Mouse (Mus musculus) liver, embryonic 13.5 days (tissue): ENCODE results near the gene Nobox. TPM values are rescaled to one million over a fixed set of nuclear protein-coding genes. Genes with fewer than 3 reads are reported as not detected.

Experiments used
- ATAC-seq: fragments of 200-750 bp; cut with Nextera tagmentation; 2 replicates; pipeline ENCODE4 v1.8.0; 2017; ENCODE audit warnings: low read depth, mild to moderate bottlenecking, moderate number of reproducible peaks, moderate library complexity
- DNase-seq: peaks from one replicate; pipeline ENCODE4 v3.0.0; 2022
- H3K27ac ChIP-seq: fragments of 300-500 bp; sonication (generic); 2 replicates; pipeline ENCODE4 v1.5.1; 2015; ENCODE audit warnings: moderate library complexity, mild to moderate bottlenecking, inconsistent platforms
- H3K27me3 ChIP-seq: fragments of 300-500 bp; sonication (generic); 2 replicates; pipeline ENCODE4 v1.6.1; 2015; ENCODE audit warnings: mild to moderate bottlenecking, inconsistent platforms
- H3K36me3 ChIP-seq: fragments of 300-500 bp; sonication (generic); 2 replicates; pipeline ENCODE4 v1.6.1; 2015; ENCODE audit warnings: mild to moderate bottlenecking, inconsistent platforms
- H3K4me1 ChIP-seq: fragments of 300-500 bp; sonication (generic); replicated peaks from 2 replicates; pipeline ENCODE4 v1.6.1; 2015; ENCODE audit warnings: inconsistent platforms
- H3K4me2 ChIP-seq: fragments of 300-500 bp; sonication (generic); 2 replicates; pipeline ENCODE4 v1.6.1; 2015; ENCODE audit warnings: inconsistent platforms, mild to moderate bottlenecking, moderate library complexity
- H3K4me3 ChIP-seq: fragments of 300-500 bp; sonication (generic); replicated peaks from 2 replicates; pipeline ENCODE4 v1.5.1; 2015; ENCODE audit warnings: mild to moderate bottlenecking, inconsistent platforms
- H3K9ac ChIP-seq: fragments of 300-500 bp; sonication (generic); 2 replicates; pipeline ENCODE4 v1.6.1; 2015; ENCODE audit warnings: mild to moderate bottlenecking, inconsistent platforms
- H3K9me3 ChIP-seq: fragments of 300-500 bp; sonication (generic); replicated peaks from 2 replicates; pipeline ENCODE4 v1.6.1; 2016; ENCODE audit warnings: inconsistent platforms
- WGBS: fragments of 180-500 bp; shearing (Covaris S2); methylation state at CpG from one replicate; pipeline ENCODE4 v1.1.7; 2015; ENCODE audit not compliant: insufficient replicate concordance; 5-methylcytosine and 5-hydroxymethylcytosine counted together
- polyA plus RNA-seq: library from polyadenylated mRNA; unstranded; fragments of >200 nt; fragmentation: Nextera tagmentation; extraction: Ambion mirVana; gene quantifications from 2 replicates; pipeline ENCODE4 v1.2.1, GENCODE M21; 2015

The Nobox gene
- polyA plus RNA-seq, 1 experiment from 2014 or later: not detected

- no peaks in the 10 kb centered on the region for H3K27me3 ChIP-seq
- no peak overlapping the region for H3K9ac ChIP-seq
- no peak overlapping the region for H3K4me3 ChIP-seq
- no peaks in the 10 kb centered on the region for H3K36me3 ChIP-seq
- H3K4me1 ChIP-seq: no peaks in the 10 kb centered on the region
- DNase-seq (no peak), ATAC-seq (no peak)
- 69% methylated on average over 8 of the region's 8 CpGs for WGBS
- no peak overlapping the region for H3K27ac ChIP-seq
- H3K4me2 ChIP-seq: no peak overlapping the region
- no peaks in the 10 kb centered on the region for H3K9me3 ChIP-seq
Measured at GRCm38 (mm10) chr6:43312961-43313656, 3.8 kb upstream of the Nobox start.

GRCm38 (mm10) chr6:43312546-43312945 is 3.2 kb upstream of the Nobox start:
- no peak for ATAC-seq

GRCm38 (mm10) chr6:43310071-43310470 is 717 bp upstream of the Nobox start:
- no peaks in the 10 kb centered on the region for H3K36me3 ChIP-seq
- H3K27me3 ChIP-seq: no peaks in the 10 kb centered on the region
- no peak overlapping the region for H3K4me2 ChIP-seq
- no peak overlapping the region for H3K9ac ChIP-seq
- no peak overlapping the region for H3K4me3 ChIP-seq
- DNase-seq: no peak
- H3K9me3 ChIP-seq: no peaks in the 10 kb centered on the region
- ATAC-seq: no peak
- no peaks in the 10 kb centered on the region for H3K4me1 ChIP-seq
- H3K27ac ChIP-seq: no peak overlapping the region
- WGBS: 67% methylated on average over 6 of the region's 6 CpGs

More at GRCm38 (mm10) chr6:43312546-43312945, 3.2 kb upstream of the Nobox start:
- H3K9me3 ChIP-seq: no peaks in the 10 kb centered on the region
- H3K36me3 ChIP-seq: no peaks in the 10 kb centered on the region
- no peak overlapping the region for H3K27ac ChIP-seq
- H3K4me2 ChIP-seq: no peak overlapping the region
- no peaks in the 10 kb centered on the region for H3K27me3 ChIP-seq
- H3K4me3 ChIP-seq: no peak overlapping the region
- H3K9ac ChIP-seq: no peak overlapping the region
- no peaks in the 10 kb centered on the region for H3K4me1 ChIP-seq
- no peak for DNase-seq

GRCm38 (mm10) chr6:43297508-43297850 is 11.9 kb downstream of the Nobox start:
- ATAC-seq (no peak), DNase-seq (no peak)
- Histone ChIP-seq H3K9ac (no peak overlapping the region), H3K9me3 (no peaks in the 10 kb centered on the region), H3K4me2 (no peak overlapping the region), H3K4me3 (no peak overlapping the region), H3K27me3 (no peaks in the 10 kb centered on the region), H3K36me3 (no peaks in the 10 kb centered on the region), H3K27ac (no peak overlapping the region), H3K4me1 (no peaks in the 10 kb centered on the region; the same call in 1 of the 2 replicates)
- 48% methylated on average over 2 of the region's 2 CpGs for WGBS

- WGBS: 36% methylated on average over 7 of the region's 7 CpGs
- DNase-seq: no peak
Measured at GRCm38 (mm10) chr6:43296798-43297507, 12.4 kb downstream of the Nobox start.

GRCm38 (mm10) chr6:43295908-43296307 is 13.4 kb downstream of the Nobox start:
- Histone ChIP-seq H3K27me3 (no peaks in the 10 kb centered on the region), H3K36me3 (no peaks in the 10 kb centered on the region), H3K4me3 (no peak overlapping the region), H3K9ac (no peak overlapping the region), H3K4me1 (no peaks in the 10 kb centered on the region; the same call in 1 of the 2 replicates), H3K4me2 (no peak overlapping the region), H3K9me3 (no peaks in the 10 kb centered on the region), H3K27ac (no peak overlapping the region)
- DNase-seq (no peak), ATAC-seq (peak; percentile 45; the same call in 1 of the 2 replicates)
- 4% methylated on average over 5 of the region's 5 CpGs for WGBS

More at GRCm38 (mm10) chr6:43296798-43297507, 12.4 kb downstream of the Nobox start:
- H3K36me3 ChIP-seq: no peaks in the 10 kb centered on the region
- H3K27me3 ChIP-seq: no peaks in the 10 kb centered on the region
- no peak overlapping the region for H3K4me3 ChIP-seq
- no peak overlapping the region for H3K27ac ChIP-seq
- H3K4me2 ChIP-seq: no peak overlapping the region
- no peak overlapping the region for H3K9ac ChIP-seq
- no peaks in the 10 kb centered on the region for H3K9me3 ChIP-seq
- ATAC-seq: no peak
- H3K4me1 ChIP-seq: no peaks in the 10 kb centered on the region; the same call in 1 of the 2 replicates

- H3K9ac ChIP-seq: no peak overlapping the region
- no peaks in the 10 kb centered on the region for H3K9me3 ChIP-seq
- no peak overlapping the region for H3K27ac ChIP-seq
- DNase-seq (no peak), ATAC-seq (no peak)
- H3K4me1 ChIP-seq: no peaks in the 10 kb centered on the region; the same call in 1 of the 2 replicates
- no peaks in the 10 kb centered on the region for H3K27me3 ChIP-seq
- no peak overlapping the region for H3K4me3 ChIP-seq
- H3K36me3 ChIP-seq: peaks cover 9% of the 10 kb centered on the region; the same call in 1 of the 2 replicates
- H3K4me2 ChIP-seq: no peak overlapping the region
- 69% methylated on average over 7 of the region's 7 CpGs for WGBS
Measured at GRCm38 (mm10) chr6:43293175-43293574, 16.2 kb downstream of the Nobox start.

- no peak overlapping the region for H3K4me3 ChIP-seq
- no peak for DNase-seq
- no peak overlapping the region for H3K4me2 ChIP-seq
- 71% methylated on average over 6 of the region's 6 CpGs for WGBS
- H3K9ac ChIP-seq: no peak overlapping the region
- ATAC-seq: no peak
- H3K9me3 ChIP-seq: no peaks in the 10 kb centered on the region
- peaks cover 11% of the 10 kb centered on the region; the same call in 1 of the 2 replicates for H3K36me3 ChIP-seq
- H3K27ac ChIP-seq: no peak overlapping the region
- H3K4me1 ChIP-seq: no peaks in the 10 kb centered on the region; the same call in 1 of the 2 replicates
- no peaks in the 10 kb centered on the region for H3K27me3 ChIP-seq
Measured at GRCm38 (mm10) chr6:43292471-43293076, 16.8 kb downstream of the Nobox start.

- Histone ChIP-seq H3K9me3 (no peaks in the 10 kb centered on the region), H3K4me2 (no peak overlapping the region), H3K4me1 (no peaks in the 10 kb centered on the region; the same call in 1 of the 2 replicates), H3K4me3 (no peak overlapping the region), H3K27me3 (no peaks in the 10 kb centered on the region), H3K27ac (no peak overlapping the region), H3K36me3 (peaks cover 14% of the 10 kb centered on the region; the same call in 1 of the 2 replicates), H3K9ac (no peak overlapping the region)
- WGBS: 60% methylated on average over 3 of the region's 3 CpGs
- ATAC-seq (no peak), DNase-seq (no peak)
Measured at GRCm38 (mm10) chr6:43292041-43292440, 17.3 kb downstream of the Nobox start.

GRCm38 (mm10) chr6:43280481-43280880 is 28.9 kb downstream of the Nobox start:
- DNase-seq: no peak
- Histone ChIP-seq H3K27me3 (no peaks in the 10 kb centered on the region), H3K9me3 (no peaks in the 10 kb centered on the region)

GRCm38 (mm10) chr6:43278247-43278646 is 31.1 kb downstream of the Nobox start:
- H3K9ac ChIP-seq: no peak overlapping the region
- ATAC-seq (no peak), DNase-seq (no peak)
- no peaks in the 10 kb centered on the region for H3K4me1 ChIP-seq
- no peaks in the 10 kb centered on the region; the same call in 1 of the 2 replicates for H3K36me3 ChIP-seq
- no peak overlapping the region for H3K4me3 ChIP-seq
- H3K9me3 ChIP-seq: no peaks in the 10 kb centered on the region
- H3K27ac ChIP-seq: no peak overlapping the region
- no peaks in the 10 kb centered on the region for H3K27me3 ChIP-seq
- no peak overlapping the region for H3K4me2 ChIP-seq

More at GRCm38 (mm10) chr6:43280481-43280880, 28.9 kb downstream of the Nobox start:
- WGBS: 71% methylated on average over 5 of the region's 5 CpGs
- Histone ChIP-seq H3K4me1 (no peaks in the 10 kb centered on the region), H3K36me3 (no peaks in the 10 kb centered on the region; the same call in 1 of the 2 replicates), H3K9ac (no peak overlapping the region), H3K4me2 (no peak overlapping the region), H3K4me3 (no peak overlapping the region), H3K27ac (no peak overlapping the region)
- no peak for ATAC-seq
